Mouse (Mus musculus) c-Kit-positive CD71-positive TER-119-positive erythroid progenitor cells, embryonic 14.5 days (primary cell): ENCODE data around the gene 4833439L19Rik.
"Not testable (repeated sequence)": the region's sequence is repeated elsewhere in the genome, so short reads cannot be mapped to it uniquely, and the experiment has no call there.

Experiments
- DNase-seq: peaks from one replicate; pipeline ENCODE4 v3.0.0-alpha.2; 2013; ENCODE audit warnings: low spot score

4833439L19Rik gene

DNA sequence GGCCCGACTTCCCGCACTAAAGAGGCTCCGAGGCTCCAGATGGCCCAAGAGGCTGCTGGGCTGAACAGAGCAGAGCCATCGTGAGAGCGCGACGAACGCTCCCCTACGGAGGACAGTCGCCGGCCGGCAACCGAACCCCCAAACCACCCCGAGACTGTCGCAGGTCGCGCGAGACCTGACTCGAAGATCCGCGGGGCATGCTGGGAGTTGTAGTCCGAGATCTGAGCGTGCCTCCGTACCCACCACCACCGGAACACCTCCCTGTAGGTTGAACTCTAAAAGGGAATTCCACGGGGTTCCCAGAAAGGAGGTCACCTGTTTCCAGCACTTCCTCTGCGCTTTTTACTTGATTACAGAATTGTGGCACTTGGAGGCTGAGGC, at the start of gene 4833439L19Rik:
4833439L19Rik (minus strand) TSS at position 235 of the 381 bp plus-strand sequence.
- DNase-seq = peak; percentile 85

DNA sequence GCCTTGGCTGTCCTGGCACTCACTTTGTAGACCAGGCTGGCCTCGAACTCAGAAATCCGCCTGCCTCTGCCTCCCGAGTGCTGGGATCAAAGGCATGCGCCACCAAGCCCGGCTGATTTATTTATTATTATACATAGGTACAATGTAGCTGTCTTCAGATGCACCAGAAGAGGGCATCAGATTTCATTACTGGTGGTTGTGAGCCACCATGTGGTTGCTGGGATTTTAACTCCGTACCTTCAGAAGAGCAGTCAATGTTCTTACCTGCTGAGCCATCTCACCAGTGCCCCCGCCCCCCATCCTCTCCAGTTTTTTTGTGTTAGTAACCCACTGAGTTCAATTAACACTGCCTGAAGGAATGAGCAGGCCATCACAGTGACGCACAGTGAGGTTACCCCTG, 47.9 kb upstream of the 4833439L19Rik start:
- DNase-seq = not testable (repeated sequence)

DNA sequence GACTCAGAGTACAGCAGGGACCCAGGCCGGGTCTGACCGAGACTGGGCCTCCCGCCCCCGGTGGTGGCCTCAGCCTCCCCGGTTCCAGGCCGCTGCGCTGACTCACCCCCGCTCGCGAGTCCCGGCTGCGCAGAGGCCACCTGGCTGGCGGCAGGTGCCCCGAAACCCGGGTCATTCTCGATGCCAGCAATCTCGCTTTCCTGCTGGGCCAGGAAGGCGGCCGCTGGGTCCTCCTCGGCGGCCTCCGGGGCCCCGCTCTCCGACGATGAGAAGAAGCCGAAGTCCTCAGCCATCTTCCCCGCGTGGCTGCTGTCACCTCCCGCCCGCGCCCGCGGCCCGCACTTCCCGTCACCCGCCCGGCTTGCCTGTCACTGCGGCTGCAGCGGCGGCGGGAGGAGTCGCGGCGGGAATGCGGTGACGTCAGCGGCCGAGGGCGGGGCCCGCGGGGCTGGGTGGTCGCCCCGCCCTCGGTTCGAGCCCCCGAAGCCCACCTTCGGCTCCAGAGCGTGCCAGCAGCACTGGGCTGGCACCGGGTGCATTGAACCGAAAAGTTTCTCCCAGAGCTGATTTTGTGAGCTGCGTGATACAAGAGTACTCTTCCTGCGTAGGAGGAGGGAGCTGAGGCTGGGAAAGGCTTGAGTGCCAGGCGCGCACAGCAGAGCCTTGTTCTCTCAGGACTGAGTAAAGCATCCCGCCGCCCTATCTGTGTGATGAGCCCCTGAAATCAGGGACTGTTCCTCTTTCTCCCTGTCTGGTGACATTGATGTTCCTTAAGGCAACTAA, 45.9 kb upstream of the 4833439L19Rik start, which contains the start of gene Cltb:
Cltb (minus strand) TSS at position 373 of the 783 bp plus-strand sequence.
- DNase-seq = peak; percentile 68

DNA sequence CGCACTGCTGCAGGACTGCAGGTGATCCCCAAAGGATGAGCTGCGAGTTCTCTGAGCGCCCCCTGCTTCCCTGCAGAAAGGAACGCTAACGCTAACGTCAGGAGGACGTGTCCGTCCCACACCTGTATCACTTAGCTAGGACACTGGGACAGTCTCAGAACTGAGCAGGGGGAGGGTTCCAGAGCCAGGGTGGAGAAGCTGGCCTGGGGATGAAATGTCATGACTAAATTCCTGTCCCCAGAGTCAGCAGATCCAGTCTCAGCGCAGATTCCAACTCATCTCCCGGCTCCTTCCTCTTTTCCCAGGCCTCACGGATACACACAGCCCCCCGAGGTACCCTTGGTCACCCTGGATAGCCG, 45.4 kb upstream of the 4833439L19Rik start:
- peak; percentile 26 for DNase-seq

DNA sequence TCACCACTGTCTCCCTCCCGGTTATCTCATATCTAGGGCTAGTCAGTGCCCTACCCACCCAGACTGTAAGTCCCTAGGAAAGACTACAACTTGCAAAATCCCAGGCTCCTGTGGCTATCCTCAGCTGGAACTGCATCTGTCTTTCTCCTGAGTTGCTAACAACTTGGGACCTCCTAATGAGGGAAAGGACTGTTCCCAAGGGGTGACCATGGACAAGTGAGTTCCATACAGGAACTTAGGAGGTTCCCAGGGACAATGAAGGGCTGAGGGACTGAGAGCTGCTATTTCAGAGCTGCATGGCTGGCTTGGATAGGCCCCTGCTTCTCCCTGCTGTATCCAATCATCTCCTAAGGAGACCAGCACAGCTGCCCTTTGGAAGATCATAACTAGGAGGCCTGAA, 44.1 kb upstream of the 4833439L19Rik start:
- no peak for DNase-seq

DNA sequence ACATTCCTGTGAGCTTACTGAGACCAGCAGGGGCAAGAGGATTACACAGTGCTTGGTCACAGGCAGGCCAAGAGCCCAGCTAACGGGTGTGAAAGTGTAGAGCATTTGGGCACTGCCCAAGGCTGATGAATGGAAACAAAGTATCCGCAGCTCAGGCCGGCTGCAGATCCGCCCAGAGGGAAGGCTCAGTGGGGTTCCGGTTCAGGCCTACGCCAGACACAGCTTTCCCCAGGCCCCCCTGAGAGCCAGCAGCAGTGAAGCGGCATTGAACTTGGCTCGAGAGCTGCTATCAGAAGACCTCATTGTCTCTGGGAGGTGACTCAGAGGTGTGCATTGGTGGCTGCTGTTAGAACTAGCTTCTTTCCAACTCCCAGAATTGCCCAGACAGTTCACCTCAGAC, 43.4 kb upstream of the 4833439L19Rik start:
- no peak for DNase-seq

DNA sequence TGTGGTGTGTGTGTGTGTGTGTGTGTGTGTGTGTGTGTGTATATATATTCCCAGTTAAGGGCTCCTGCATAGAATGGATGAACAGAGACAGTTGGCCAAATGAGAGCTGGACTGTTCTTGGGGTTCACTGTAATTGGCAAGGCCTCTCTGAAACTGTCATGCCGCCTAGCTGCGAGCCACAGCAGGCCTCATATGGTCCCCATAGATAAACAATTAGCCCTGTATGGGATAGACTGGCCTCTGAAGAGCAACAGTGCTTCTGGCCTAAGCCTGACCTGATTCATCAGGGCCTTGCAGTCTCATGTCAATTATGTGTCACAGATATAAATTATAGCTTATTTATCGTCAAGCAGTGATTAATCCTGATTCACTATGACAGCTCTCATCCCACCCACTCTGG, 42.8 kb upstream of the 4833439L19Rik start:
- peak; percentile 57 for DNase-seq

DNA sequence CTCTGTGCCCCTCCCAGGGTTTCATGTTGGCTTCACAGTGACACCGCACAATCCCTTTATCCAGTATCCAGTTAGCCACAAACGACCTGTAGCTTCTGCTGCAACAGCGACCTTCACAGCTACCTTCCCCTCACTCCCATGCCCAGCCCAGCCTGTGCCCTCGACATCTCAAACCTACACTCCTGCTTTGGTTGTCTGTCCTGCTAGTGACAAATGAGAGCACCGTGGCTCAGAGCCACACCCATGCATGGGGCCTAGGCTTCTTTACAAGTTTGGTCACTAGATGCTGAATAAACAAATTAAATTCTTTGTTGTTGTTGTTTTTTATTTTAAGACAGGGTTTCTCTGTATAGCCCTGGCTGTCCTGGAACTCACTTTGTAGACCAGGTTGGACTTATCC, 42.0 kb upstream of the 4833439L19Rik start:
- peak; percentile 34 for DNase-seq

DNA sequence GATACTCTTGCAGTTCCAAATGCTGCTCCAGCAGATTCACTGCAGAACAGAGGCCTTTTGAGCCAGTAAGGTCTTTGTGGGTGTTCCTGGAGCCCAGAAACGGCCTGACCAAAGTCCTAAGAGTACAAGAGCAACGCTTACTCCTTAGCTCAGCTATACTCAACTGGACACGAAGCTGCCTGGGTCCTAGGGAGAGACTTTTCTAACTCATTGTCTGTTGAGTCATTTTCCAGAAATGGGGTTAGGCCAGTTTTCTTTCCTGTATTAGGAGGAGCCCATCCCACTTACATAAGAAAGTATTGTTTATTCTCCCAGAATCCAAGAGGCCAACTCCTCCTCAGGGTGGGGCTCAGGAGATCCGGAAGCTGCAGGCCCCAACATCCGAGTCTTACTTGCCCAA, 40.2 kb upstream of the 4833439L19Rik start:
- no peak for DNase-seq

DNA sequence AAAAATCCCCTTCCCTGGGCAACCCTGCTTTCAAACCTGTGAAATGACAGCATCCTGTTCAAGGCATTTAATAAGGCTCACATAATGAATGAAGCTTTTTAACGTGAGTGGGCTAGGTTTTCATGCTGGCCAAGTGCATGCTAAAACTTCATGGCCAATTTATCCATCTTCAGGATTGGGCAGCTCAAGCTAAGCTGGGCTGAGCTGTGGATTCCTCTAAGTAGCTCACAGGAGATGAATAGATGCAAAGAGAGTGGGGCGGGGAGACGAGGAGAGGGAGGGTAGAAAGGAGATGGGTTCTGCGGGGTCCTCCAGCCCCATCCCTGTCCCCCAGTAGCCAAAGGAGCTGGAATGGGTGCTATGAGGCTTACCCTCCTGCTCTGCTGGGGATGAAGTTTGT, 39.0 kb upstream of the 4833439L19Rik start:
- no peak for DNase-seq

DNA sequence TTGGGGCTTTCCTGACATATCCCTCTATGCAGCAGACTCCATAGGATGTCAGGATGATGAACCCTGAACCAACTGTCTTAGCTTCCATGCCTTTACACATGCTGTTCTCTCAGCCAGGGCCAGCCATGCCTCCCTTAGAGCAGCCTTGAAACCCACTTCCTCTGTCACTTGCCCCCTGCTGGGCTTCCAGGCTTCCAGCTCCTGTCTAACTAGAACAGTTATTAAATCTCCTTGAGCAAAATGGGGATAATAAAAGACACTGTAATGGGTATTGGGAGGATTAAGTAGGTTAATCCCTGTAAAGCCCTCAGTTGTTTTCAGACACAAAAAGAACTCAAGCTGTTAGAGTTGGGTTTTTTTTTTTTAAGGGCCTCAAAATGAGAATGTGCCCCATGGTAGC, 38.3 kb upstream of the 4833439L19Rik start:
- no peak for DNase-seq

DNA sequence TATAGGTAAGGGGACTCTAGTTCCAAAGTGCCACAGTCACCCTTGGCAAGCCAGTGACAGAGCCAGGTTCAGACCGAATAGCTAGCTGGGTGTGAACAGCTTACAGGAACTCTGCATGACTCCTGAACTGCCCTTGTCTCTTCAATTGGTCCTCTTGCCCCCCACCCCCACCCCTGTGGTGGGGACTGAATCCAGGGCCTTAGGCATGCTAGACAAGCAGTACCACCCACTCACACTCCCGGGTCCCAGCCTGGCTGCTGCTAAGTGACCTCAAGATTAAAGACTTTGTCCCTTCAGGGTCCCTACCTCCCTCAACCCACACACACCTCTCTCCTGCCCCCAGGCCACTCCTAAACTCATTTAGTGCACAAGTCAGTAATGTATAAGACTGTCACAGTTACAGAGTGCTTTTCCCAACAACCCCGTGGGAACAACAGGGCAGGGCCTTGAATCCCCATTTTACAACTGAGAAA, 37.4 kb upstream of the 4833439L19Rik start:
- DNase-seq = no peak

DNA sequence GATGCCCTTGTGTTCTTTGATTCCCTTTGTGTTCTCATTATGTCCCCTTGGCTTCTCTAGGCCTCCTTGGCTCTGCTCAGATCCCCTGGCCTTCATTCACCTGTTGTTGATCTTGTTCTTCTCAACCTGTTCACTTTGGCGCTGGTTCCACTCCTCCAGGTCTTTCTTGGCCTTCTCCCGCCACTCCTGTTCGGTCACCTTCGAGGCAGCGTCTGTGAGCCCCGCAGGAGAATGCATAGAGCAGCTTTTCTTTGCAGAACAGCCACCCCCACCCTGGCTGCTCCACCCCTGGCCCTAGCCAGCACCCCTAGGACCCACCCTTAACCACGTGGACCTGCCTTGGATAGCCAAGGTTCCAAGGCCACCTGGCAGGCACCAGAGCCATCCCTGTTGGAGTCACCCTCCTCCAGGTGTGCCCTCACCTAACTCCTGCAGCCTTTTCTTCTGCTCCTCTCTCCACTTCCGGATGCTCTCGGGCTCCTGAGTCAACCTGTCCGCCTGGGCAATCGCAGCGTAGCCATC, 33.4 kb upstream of the 4833439L19Rik start:
- DNase-seq = no peak

DNA sequence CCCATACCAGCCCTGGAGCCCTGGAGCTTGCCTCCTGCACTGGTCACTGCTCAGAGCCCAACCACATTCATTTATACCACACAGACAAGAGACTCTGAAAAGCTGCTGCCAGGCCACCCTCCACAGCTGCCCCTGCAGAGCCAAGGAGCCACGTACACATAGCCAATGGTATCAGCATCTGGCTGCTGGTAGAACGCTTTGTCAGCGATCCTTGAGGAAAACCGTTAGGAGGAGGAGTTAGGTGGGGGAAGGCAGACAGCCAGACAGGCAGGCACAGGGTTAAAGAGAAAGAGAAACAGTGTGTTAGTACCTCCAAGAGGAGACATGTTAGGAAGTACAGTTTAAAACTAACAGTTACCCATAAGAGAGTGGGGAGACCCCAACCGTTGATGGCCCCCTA, 31.6 kb upstream of the 4833439L19Rik start:
- no peak for DNase-seq

DNA sequence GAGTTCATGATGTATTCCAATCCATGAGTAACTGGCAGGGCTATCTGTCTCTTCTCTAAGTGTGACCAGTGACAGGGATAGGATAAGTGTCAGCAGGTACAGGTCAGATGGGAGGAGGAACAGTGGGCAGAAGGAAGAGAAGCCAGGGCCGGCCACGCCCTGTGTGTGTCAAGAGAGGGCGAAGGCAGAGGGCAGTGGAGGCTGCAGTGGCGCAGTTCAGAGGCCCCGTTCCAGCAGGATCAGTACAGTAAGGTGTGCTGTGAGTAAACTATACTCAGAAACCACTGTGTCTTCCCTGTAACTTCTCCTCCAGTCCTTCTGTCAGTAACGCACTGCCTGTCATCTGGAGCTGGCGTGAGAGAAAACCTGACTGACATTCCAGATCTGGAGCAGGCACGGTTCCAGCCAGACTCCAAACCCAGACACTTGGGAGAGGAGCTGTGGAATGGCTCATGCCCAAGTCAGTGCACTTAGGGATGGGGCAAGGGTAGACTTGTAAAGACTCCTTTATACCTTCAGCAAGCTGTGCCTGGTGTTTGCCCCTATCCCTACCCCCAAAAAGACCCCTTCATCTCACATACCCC, 31.0 kb upstream of the 4833439L19Rik start:
- no peak for DNase-seq

DNA sequence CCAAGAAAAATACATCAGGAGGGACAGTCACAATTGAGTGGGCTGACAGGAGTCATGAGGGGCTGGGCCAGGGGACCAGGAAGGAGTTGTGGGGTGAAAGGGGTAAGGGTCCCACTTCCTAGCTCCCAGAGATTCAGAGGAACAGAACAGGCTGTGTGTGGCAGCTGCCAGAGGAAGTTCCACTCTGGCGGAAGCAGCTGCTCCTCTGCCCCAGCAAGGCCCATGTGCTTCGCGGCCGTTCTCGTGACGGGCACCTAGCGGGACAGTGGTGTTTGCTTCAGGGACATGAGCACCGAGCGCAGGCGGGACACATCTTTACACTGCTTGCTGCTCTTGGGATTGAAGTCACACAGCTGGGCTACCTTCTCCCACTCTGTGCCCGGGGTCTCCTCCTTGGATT, 28.4 kb upstream of the 4833439L19Rik start:
- DNase-seq = no peak

DNA sequence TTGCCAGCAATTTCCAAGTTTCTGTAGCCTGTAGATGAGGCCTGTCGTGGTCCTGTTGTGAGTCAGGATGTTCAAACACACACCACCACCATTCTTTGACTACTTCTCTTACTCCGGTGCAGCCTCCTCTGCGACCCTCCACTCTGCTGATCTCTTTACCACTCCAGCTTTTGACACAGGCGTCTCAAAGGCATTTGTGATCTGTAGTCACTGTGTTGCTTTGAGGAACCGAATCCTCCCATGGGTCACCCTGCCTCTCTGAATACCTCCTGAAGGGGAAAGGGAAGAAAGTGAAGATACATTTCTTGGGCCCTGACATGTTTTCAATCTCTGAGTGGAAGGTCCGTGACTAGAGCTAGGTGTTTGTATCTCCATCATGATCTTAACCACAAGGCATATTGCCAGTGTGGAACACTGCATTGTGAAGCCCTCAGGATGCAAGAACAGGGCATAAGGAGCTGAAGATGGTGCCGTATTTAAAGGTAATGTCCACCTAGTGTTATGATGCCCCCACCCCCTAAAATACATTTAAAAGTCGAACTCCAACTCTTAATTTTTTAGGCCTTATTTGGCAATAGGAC, 26.6 kb upstream of the 4833439L19Rik start:
- DNase-seq = no peak

DNA sequence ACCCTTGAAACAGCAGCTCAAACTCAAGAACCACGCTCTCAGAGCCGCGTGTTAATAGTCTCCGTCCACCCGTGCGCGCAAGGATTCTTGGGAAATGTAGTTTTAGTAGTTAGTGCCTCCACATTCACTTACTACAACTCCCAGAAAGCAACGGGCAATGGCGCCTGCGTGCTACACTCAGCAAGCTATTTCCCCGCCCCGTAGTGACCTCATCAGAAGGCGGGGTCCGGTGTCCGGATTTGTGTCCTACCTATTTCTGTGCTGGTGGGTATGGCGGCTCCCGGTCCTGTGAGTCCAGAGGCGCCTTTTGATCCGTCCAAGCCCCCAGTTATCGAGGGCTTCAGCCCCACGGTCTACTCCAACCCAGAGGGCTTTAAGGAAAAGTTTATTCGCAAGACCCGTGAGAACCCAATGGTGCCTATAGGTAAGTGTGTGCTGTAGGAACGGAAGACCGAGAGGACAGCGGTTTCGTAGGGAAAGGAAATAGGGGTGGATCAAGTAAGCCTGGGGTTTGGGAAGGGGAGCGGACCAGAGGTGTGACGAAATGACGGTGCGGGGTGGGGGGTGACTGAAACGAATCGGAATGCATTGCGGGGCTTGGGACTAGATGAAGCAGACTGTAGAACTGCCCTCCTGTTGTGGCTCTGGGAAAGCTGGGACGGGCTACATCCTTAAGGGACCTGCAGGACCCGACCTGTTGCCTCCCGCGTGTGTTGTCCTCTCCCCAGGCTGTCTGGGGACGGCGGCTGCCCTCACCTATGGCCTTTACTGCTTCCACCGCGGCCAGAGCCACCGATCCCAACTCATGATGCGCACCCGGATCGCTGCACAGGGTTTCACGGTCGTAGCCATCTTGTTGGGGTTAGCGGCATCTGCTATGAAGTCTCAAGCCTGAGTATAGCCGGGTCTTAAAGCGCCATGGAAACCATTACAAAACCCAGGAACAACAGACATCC, 25.0 kb upstream of the 4833439L19Rik start, which contains the start of the genes Nop16 and Higd2a:
Nop16 (minus strand) TSS at position 95 of the 956 bp plus-strand sequence.
Higd2a (plus strand) TSS at position 212 of the 956 bp plus-strand sequence.
- DNase-seq = peak; percentile 99

DNA sequence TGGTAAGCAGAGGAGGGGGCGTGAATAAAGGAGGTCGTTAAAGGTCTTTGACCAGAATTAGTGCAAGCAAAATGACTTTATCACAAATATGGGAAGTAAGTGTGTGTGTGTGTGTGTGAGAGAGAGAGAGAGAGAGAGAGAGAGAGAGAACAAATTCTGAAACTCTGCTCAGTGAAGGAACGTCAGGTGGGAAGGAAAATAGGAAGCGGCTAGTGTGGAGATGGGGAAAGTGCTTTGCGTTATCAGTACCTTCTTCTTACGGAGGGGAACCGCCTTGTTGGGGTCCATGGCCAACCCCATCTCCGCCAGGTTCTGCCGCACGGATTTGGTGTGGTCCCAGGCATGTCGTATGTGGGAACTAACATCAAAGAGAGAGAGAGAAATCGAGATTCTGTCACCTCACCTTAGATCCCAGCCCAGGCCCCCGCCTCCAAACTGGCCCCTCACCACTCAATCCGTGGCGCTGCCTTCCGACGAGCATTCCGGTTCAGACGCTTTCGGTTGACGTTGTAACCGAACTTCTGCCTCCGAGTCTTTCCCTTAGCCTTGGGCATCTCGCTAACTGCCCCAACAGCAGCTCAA, 24.3 kb upstream of the 4833439L19Rik start:
- DNase-seq = no peak

DNA sequence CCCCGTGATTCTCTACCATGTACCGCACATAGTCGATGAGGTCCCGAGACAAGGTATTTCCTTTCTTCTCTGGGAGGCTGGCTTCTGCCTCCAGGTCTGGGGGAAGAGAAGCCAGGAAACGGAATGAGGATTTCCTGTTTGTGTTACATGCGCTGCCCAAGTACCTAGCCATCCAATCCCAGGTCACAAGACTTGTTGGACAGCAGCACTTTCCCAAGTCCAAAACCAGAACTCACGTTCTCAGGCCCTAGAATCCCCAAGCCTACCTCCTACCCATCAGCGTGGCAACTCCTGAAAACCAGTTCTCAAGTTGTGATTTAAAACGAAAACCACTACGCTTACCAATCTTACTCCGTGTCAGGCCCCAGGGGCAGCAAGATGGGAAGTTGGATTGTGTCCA, 20.6 kb upstream of the 4833439L19Rik start:
- no peak for DNase-seq

DNA sequence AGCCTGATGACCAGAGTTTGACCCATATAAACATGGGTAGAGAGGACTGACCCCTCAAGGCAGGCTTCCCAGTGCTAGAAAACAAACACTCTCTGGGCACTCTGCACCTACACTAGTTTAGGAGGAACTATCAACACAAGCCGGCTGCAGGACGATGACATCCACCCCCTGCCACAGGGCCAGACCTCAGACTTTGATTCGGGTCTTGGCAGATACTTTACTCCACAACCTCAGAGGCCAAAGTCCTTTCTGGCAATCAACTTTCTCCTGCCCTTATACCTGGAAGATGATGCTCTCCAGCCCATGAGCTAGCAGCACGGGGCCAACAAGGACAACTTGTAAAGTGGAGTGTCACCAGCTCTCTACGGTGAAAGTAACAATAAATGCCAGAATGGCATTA, 17.6 kb upstream of the 4833439L19Rik start:
- DNase-seq = no peak
